Mouse (Mus musculus) mouse trophoblast stem cell (cell line): ENCODE data around the gene Tmem51.

Experiments
- in situ Hi-C, 2 experiments: fragments of 300-500 bp; cut with MseI, MboI; formaldehyde crosslinking; loops; 2 replicates in 1 of 2; 3 replicates in 1 of 2; pipeline ENCODE4 v1.15.1; 2025

Gene Tmem51

DNA sequence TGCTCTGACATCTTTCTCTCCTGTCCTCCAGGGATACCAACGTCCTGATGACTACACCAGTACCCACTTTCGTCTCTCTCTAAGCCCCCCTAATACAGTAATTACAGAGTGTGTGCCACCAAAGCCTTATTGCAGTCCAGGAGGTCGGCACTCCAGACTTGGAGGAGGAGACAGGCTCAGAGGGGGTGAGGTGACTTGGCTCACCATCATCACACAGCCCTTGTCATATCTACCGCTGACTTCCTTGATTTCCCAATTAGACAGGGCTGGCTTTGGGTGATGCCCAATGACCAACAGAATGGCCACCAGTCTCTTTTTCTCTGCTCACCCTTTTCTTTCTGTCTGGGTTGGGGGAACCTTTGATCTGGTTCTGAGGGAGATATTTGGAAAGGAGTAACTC is 1.4 kb downstream of the Tmem51 start:
- in situ Hi-C loops = loop anchor here in 1 of 2 experiments (10.0 kb wide), 1 partner anchor 78 kb away; no protein-coding TSS in a partner anchor

DNA sequence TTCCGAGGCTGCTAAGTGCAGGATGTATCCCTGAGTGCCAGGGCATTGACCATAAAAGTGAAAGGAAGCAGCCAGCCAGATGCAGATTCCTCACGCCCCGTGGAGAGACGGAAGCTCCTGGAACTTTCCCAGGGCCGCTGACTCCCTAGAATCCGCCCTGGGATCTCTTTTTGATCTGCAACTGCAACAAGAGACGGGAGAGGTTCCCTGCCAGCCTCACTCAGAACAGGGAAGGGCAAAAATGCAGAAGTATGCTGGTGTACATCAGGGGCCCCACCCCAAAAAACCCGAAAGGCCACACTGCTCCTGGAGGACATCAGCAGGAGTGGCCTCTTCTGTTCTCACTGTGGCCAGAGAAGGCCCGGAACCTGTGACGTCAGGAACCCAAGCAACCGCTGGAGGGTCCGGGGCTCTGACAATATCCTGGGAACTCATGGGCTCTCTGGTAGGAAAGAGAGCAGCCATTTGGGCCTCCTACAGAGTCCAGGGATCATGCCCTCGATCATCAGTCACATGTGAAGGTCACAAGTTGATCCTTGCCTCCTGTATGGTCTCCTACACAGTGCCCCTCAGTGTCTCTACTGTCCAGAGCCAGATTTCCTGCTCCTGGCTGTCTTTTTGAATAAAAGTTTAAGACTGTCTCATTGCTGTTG is 2.3 kb downstream of the Tmem51 start:
- in situ Hi-C loops = loop anchor here in 1 of 2 experiments (10.0 kb wide), 1 partner anchor 77 kb away; no protein-coding TSS in a partner anchor

DNA sequence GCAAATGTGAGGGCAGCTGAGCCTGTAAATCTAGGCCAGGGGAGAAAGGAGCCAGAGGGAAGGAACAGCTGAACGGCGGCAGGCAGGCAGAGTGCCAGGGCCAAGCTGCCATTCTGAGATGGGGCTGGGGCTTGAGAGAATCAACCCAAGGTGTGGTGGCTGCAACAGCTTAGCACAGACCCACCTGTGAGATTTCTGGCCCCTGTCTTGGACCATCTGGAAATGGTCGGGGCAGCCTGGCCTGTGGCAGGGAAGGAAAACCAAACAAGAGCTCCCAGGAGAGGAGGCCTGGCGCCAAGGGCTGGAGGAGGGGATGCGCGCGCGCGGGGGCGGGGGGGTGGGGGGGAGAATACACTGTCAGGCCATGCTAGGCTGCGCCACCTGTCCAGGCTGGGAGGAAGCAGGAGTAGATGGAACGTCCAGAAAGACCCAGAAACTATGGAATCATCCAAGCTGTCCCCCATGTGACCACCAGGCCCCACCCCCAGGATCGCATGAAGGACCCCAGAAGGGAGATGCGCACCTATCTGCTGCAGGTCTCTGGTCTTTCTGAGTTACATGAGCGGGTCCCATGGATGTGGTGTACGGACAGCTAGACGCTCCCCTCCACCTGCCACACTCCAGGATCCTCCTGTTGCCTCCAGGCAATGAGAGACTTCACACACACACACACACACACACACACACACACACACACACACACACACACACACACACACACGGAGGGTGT is 3.0 kb downstream of the Tmem51 start:
- in situ Hi-C loops = loop anchor here in 1 of 2 experiments (10.0 kb wide), 1 partner anchor 76 kb away; no protein-coding TSS in a partner anchor

DNA sequence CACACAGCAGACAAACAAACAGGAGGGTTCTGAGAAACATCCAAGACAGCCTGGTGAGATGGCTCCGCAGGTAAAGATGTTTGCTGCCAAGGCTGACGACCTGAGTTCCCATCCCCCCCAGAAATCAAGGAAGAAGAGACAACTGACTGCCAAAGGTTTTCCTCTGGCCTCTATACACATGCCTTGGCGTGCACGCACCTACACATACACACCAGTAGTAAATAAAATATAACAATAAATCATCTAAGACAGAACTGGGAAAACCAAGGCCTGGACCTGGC is 3.7 kb downstream of the Tmem51 start:
- in situ Hi-C loops = loop anchor here in 1 of 2 experiments (10.0 kb wide), 1 partner anchor 76 kb away; no protein-coding TSS in a partner anchor

DNA sequence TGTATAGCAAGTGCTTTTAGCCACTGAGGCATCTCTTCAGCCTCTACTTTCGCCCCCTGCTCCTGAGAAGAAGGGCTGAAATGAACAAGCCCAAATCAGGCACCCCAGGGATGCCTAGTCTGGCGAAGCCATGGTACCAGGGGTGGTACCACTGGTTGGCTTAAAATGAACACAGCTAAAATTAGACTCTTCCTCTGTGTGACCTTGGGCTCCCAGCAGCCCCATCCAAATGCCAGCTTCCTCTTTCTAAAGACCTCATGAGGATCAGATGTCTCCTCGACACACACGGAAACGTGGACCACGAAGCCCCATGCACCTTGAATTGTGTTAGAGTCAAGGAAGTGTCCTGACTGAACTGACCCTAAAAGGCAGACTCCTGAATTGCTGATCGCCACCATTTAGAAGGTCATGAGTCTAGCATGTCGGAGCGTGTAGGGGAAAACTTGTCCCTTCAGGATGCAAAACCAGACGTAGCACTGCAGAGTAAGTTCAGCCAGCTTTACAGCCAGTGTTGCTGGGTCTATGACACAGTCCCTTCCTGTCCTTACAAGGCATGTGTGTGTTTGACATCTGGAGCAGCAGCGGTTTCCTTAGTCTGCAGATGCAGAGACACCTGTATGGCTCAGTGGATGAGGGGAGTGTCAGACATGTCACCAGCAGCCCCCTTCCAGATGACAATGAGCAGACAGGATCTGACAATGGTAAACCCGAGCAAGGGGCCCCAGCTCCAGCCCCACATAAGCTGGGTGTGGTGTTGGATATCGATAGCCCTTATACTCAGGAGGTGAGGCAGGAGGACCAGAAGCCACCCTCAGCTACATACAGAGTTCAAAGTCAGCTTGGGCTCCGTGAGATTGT is 4.2 kb downstream of the Tmem51 start:
- in situ Hi-C loops = loop anchor here in 1 of 2 experiments (10.0 kb wide), 1 partner anchor 75 kb away; no protein-coding TSS in a partner anchor

DNA sequence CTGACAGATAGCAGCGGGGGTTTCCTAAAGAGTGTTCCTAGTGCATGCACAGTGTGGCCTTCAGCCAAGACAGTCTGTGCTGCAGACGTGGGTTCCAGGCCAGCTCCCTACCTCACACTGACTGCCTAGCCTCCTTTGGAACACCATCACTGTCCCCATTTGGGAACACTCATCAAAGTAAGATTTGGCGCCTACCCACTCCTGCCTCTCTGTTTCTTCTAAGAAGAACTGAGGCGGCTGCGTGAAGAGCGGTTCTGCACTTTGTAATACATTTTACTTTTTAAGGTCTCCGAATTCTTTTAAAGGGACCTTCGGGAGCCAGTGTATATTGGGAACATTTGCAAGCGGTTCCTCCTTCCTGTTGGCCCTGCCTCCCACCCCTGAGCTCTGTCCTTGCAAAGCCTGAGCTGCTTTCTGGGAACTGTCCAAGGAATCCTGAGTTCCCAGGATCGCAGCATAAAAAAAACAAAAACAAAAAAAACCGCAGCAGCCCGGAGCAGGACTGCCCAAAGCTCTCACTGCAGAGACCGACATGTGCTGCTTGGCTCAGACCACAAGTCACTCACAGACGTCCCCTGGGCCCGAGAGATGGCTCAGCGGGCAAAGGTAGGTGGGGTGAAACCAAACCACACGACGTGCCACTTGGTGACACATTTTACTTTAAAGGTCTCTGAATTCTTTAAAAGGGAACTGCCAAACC is 6.4 kb downstream of the Tmem51 start:
- in situ Hi-C loops = no loop called here

DNA sequence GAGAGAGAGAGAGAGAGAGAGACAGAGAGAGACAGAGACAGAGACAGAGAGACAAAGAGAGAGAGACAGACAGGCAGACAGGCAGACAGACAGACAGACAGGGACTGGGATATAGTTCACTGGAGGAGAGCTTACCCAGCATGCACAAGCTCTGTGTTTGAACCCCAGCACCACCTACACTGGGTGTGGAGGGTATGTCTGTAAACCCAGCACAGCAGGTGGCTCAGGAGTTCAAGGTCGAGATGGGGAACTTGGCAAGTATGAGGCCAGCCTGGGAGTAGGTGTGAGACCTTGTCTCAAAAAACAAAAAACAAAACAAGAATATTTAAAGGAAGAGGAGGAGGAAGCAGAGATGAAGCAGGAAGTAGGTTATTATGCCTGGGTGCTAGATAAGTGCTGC is 7.2 kb downstream of the Tmem51 start:
- in situ Hi-C loops = no loop called here

DNA sequence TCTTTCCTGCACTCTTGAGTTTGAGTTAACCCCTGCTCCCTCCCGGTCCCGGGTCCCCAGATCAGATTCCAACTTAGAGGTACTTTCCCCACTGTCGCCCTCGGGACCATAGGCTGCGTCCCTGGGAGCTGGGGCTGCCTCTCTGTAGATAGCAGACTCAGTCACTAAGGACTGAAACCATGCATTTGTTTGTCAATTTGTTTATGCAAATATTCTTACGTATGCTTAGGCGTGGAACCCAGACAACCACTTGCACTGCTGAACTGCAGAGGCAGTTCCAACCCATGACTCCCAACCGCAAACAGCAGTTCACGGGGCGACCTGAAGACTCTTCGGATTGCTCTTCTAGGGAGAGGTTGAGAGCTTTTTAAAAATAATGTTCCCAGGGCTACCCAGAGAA is 8.2 kb downstream of the Tmem51 start:
- in situ Hi-C loops = no loop called here

DNA sequence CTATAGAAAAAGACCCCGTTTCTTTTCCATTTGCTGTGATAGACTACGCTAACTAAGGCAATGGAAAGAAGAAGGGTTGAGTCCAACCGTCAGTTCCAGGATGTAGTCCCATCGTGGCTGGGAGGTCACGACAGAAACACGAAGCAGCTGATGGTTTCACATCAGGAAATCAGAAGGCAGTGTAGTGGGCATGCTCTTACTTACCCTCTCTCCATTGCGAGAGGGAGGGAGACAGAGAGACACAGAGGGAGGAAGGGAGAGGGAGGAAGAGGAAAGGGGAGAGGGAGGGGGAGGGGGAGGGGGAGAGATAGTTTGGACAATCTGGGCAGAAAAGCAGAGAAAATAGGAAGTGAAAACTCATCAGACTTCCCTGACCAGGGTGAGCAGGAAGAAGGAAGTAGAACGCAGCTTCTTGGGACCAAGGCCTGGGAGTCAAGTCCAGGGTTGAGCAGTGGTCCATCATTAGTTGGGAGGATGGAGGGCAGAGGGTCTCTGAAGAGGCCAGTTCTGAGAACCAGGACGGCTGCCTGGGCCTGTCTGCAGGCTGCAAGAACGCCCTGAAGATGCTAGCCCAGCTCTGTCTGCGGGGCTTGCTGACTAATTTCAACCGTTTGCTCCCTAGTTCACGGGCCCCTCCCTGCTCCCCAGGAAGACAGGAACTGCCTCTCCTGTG is 9.9 kb downstream of the Tmem51 start:
- in situ Hi-C loops = no loop called here

DNA sequence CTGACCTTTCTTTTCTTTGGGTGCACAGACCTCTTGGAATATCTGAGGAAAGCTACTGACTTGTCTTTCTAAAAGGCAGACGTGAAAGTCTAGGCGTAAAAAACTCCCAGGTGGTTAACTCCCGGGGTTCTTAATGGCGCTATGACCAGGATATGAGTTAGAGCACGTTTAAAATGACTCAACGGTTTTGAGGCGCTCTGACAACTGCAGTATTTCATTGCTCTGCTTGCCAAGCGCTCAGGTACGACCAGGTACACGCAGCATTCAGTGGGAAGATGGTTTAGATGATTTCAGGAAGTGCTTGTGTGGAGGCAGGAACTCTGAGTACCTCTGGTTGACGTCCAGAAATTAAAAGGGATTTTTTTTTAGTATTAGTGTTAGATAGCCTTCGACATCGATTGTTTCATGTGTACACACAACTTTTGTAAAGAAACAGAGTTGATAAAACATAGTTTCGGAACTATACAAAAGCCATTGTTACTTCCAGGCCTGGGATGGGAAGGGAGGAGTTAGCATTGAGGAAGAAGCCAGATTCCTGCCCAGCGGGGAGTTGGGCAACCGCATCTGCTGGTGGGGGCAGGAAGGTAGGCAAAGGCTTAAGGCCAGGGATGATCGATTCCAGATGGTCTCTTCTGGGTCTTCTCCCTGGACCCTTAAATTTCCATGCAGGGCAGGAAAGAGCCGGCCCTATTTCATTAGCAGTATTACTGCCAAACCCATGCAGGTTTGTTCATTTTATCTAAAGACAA is 12.7 kb downstream of the Tmem51 start:
- in situ Hi-C loops = no loop called here

DNA sequence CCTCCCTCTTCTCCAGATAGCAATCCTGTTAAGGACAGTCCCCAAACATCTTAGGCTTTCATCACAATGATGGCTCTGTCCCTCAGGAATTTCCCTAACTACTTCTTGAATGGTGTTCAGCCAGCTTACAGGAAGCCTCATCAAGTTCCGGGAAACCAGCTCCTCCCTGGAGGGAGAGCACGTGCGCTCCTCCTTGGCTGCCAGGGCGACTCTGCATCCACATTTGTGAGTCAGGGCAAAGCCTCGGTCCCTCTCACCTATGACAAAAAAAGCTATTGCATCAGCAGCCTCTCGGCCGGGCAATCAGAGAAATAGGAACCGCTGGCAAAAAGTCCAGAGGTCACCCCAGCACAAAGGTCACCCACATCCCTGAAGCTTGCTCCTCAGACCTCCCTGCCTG is 13.3 kb downstream of the Tmem51 start:
- in situ Hi-C loops = no loop called here

DNA sequence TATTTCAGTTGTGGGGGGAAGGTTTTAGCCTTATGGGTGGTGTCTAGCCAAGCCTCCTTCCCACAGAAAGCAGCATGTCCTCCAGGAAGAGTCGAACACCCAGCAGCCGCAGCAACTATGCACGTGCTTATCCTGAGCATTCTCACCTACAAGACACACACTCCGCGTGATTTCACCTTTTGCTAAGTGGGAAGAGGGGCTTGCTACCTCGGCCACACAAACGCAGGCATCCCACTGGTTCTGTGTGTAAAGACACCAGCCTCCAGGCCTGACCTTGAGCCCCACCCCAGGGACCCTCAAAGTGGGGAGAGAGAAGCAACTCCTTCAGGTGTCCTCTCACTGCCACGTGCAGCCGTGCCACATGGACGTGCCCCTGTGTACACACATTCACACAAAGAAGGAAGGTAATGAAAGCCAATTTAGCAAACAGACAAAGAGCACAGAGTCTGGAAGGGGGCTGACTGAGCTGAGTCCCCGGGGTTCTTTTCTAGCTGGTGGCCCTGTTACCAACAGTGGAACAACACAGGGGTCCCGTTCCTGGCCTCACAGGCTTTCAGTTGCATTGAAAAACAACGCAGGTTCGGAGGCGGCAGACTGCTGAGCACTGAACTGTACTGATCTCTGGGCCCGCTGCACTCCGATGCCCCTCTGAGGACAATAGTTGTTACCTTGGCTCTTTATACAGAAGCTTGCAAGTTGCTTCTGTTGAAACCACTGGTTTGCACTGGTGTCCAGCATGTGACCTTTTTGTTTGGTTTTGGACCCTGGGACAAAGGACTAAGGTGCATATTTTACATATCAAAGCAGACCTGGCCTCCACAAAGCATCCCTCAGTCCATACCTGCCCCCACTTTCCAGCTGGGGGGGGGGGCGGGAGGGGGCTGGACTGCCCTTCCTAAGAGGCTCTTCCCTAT is 14.9 kb downstream of the Tmem51 start:
- in situ Hi-C loops = no loop called here

DNA sequence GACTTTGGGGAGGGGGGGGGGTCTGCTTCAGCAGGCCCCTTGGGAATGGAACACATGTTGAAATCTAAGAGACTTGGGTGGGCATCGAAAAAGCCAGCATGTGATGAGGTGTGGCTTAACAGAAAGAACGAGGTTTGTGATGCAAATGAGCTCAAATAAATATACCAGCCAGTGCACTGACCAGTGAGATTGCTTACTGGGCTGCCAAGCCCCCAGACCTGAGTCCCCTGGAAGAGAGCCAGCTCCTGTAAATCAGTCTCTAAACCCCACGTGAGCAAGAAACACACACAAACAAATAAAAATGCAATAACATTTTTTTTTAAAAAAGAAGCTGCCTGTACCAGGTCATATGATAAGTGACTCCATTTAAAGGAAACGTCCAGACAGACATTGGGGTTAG is 17.5 kb downstream of the Tmem51 start:
- in situ Hi-C loops = no loop called here

DNA sequence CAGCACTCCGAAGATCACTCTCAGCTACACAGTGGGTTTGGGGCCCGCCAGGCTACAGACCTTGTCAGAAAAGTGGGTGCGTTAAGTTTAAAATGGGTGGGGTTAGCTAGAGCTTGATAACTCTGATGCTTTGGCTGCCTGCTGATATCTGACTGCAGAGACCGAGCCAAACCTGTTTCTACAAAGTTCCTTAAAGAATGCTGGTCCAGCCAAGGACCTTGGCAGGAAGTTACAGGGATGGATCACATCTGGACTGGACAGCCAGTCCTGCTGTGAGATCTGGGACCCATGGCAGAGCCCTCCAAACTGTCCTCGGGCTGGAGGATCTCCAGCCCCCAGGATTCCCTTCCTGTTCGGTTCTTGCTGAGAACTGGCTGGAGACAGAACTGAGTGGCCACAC is 18.3 kb downstream of the Tmem51 start:
- in situ Hi-C loops = no loop called here

DNA sequence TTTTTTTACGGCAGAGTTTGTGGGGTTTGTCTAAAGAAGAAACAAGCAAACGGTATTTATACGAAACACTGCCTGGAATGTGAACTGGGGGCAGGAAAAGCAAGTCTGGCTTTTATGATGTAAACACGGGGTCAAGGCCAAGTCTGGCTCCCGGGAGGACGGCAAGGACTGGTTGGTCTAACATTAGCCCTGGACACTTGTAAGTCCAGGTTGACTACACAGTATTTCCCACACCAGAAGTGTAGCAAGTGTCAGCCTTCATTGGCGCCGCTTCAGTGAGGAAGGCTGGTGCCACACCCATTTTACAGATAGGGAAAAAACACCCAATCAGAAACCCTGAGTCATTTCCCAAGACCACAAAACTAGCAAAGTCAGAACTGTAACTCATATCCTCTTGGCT is 18.8 kb downstream of the Tmem51 start:
- in situ Hi-C loops = no loop called here

DNA sequence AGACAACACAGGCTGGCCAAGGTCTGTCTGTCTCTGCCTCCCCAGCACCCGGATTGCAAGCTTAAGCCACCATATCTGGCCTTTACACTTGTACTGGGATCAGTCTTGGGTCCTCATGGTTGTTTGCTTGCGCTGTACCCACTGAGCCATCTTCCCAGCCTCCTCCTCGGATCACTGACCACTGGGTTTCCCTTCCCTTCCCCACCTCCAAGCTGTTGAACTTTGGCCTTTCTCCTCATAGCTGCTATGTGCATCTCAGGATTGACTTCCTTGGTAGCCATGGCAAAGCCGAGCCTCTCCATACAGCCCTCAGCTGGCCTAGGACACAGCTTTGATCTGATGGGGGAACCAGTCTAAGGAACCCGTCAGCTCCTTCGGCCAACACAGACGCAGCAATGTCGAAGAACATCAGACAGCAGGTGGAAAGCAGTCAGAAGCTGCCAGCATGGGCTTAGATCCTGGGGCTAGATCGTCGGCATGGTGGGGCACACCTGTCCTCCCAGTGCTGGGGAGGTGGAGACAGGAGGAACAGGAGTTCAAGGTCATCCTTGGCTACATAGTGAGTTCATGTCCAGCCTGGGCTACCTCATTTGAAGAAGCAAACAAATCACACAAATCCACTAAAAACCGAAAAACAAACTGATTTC is 19.4 kb downstream of the Tmem51 start:
- in situ Hi-C loops = no loop called here

DNA sequence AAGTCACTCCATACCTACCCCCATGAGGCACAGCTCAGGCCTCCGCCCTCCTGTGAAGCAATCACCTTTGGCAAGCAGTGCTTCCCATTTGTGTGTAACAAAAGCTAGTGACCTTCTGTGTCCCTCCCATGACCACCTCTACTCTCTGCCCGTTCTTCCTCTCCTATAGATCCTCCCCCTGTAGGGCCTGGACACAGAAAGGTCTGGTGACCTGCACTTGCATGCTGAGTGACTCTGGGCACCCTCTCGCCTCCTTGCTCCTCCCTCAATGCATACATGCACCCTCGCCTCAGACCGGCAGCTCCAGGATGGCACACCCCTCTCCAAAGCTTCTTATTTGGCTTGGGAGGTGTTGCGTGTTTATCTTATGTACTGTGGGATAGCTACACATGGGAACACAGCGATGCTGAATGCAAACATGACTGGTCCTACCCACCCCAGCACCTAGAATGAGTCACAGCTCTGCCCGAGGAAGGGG is 21.0 kb downstream of the Tmem51 start:
- in situ Hi-C loops = no loop called here

DNA sequence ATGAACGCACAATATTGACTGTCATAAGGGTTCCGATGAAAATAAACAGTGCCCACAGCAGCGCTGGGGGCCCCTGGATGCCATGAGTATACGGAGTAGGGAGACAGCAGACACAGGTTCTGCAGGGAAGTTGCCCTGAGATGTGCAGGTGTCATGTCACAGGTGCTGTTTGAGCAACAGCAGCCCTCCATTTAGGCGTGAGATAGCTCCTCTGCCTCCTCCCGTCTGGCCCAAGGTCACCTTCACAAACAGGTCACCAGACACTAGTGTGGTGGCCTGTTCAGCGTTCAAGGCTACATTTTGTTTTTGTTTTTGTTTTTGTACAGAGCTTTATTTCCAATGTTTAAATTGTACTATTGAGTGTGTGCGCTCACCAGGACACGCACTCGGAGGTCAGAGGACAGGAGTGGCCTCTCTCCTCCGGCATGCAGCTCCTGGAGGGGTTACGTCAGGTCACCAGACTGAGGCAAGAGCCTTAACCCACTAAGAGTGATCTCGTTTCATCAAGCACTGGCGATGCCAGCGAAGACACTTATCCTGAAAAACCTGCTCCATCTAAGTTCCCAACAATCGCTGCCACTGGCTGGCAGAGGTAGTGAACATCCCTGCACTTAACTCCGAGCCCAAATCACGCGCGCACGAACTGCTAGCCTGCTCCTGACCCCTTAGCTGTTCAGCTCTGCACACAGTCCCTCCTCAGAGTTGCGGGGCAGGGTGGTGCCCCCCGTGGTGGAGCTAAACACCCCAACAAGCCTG is 22.4 kb downstream of the Tmem51 start:
- in situ Hi-C loops = no loop called here
